ENCODE assay signal across 7 mouse cellular contexts in the genomic region with DNA sequence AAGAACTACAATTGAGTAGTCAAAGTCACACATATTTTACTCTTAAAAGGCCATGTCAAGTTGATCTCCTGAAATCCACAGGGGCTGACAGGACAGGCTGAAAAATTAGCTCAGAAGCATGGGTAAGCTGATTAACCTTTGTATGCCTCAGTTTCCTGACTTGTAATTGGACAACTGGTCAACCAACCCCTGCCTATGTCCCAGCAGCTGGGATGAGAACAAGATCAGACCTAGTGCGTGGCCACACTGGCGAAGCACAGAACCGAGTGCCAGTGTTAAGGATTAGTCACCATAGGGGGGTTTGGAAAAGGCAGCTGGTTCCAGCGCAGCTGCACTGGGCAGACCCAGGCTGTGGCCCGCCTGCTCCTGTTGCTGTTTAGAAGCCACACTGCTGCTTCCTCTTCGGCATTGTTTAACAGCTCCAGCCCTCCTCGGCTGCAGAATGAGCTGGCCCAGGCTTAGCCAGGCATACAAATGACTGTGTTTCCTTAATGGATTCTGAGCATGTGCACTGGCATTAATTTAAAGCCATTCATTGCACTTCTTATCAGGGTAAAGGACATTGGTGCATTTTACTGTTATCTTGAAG.
DNase-seq lines count a peak whose midpoint lies in the region; ATAC-seq lines count a peak whose summit lies in the region.

No protein-coding gene starts in this region.

- no peaks in the 10 kb centered on the region for H3K36me3 ChIP-seq in midbrain, embryonic 13.5 days

- no peak overlapping the region for H3K9ac ChIP-seq in midbrain, embryonic 13.5 days (replicated peaks)

- peak overlapping the region; percentile 61 for H3K27ac ChIP-seq in midbrain, embryonic 13.5 days

- peak; percentile 94 for ATAC-seq in midbrain, embryonic 13.5 days
- no peak for ATAC-seq in erythroblast, adult 5-6 weeks (replicated peaks; ENCODE audit: low FRiP score, poor library complexity, severe bottlenecking)

- DNase-seq in Muller cell, postnatal 12 days (ENCODE audit: inconsistent ontology term), result peak; percentile 44
- DNase-seq in brain, embryonic 18.5 days (ENCODE audit: low read depth, low spot score), result peak; percentile 16
- DNase-seq in heart, postnatal 4 days, result peak; percentile 36
- DNase-seq in kidney, postnatal 4 days, result peak; percentile 51 to 65
- no peak for DNase-seq in spleen, postnatal 14 days (ENCODE audit: low spot score in 2 of 2)

- H3K4me3 ChIP-seq in midbrain, embryonic 13.5 days (replicated peaks), result no peak overlapping the region

- H3K9me3 ChIP-seq in midbrain, embryonic 13.5 days, result no peaks in the 10 kb centered on the region; the same call in 1 of the 2 replicates

- H3K27me3 ChIP-seq in midbrain, embryonic 13.5 days, result no peaks in the 10 kb centered on the region

- no peak overlapping the region for H3K4me2 ChIP-seq in midbrain, embryonic 13.5 days (replicated peaks)

- WGBS in midbrain, embryonic 13.5 days, result 6% methylated on average over 7 of the region's 7 CpGs

- peaks cover 15% of the 10 kb centered on the region for H3K4me1 ChIP-seq in midbrain, embryonic 13.5 days (replicated peaks)

Comparison
In these comparisons a context has a peak if more than half of its experiments do, and no peak if none do; other contexts are left out.
1. DNase-seq: peak in Muller cell, postnatal 12 days (single experiment), brain, embryonic 18.5 days (single experiment), heart, postnatal 4 days (single experiment) and kidney, postnatal 4 days (2 of 2); none in spleen, postnatal 14 days (0 of 2).